Mouse (Mus musculus): ENCODE results near the gene Klra8. TPM values are rescaled to one million over a fixed set of nuclear protein-coding genes. Genes with fewer than 3 reads are reported as not detected.
"Not testable (repeated sequence)": the region's sequence is repeated elsewhere in the genome, so short reads cannot be mapped to it uniquely, and the experiment has no call there.

Gene Klra8
- not detected in 2 replicates for polyA plus RNA-seq (2015; fragmentation: Nextera tagmentation; extraction: Ambion mirVana)

DNA sequence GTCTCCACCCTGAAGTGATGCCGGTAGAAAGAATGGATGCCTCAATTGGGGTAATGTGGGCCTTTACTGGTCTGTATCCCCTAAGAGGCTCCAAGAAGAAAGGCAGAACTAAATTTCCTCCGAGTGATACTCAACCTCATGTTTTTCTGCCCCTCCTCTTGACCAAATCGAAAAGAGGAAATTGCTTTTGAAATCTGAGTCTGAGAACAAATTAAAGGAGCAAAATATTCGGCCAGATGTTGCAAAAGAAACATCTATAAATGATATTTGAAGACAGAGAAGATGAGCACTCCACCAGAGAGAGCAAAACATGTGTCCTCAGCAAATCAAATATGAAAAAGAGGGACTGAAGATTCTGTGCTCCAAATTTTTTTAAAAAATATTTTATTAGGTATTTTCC, at the start of gene Klra8:
Klra8 (minus strand) TSS at position 101 of the 400 bp plus-strand sequence.
- H3K36me3 ChIP-seq (ENCODE audit: control insufficient read depth, insufficient read depth, low read length); ATAC-seq; H3K27me3 ChIP-seq (replicated peaks; ENCODE audit: control insufficient read depth, insufficient read depth, low read length); H3K4me3 ChIP-seq (ENCODE audit: low read length); H3K4me2 ChIP-seq (ENCODE audit: low read depth, low read length); H3K27ac ChIP-seq (ENCODE audit: low read length); H3K9ac ChIP-seq (ENCODE audit: low read depth, low read length); H3K9me3 ChIP-seq (ENCODE audit: control insufficient read depth, low read length); H3K4me1 ChIP-seq (ENCODE audit: control insufficient read depth, insufficient read depth, low read length): not testable (repeated sequence)
- 68% methylated on average over 4 of the region's 4 CpGs for WGBS

- H3K36me3 ChIP-seq (ENCODE audit: control insufficient read depth, insufficient read depth, low read length): no peaks in the 10 kb centered on the region
- H3K27ac ChIP-seq (ENCODE audit: low read length): no peak overlapping the region
- ATAC-seq: no peak
- no peak overlapping the region for H3K4me2 ChIP-seq (ENCODE audit: low read depth, low read length)
- WGBS: 76% methylated on average over 1 of the region's 1 CpGs
- H3K27me3 ChIP-seq (replicated peaks; ENCODE audit: control insufficient read depth, insufficient read depth, low read length): no peaks in the 10 kb centered on the region
- no peak overlapping the region for H3K4me3 ChIP-seq (ENCODE audit: low read length)
- no peaks in the 10 kb centered on the region for H3K9me3 ChIP-seq (ENCODE audit: control insufficient read depth, low read length)
- no peak overlapping the region for H3K9ac ChIP-seq (ENCODE audit: low read depth, low read length)
- H3K4me1 ChIP-seq (ENCODE audit: control insufficient read depth, insufficient read depth, low read length): no peaks in the 10 kb centered on the region
These were observed 19.2 kb downstream of the Klra8 start for GRCm38 (mm10) chr6:130110485-130110884.

GRCm38 (mm10) chr6:130102743-130103142, 27.0 kb downstream of the Klra8 start:
- WGBS: 83% methylated on average over 3 of the region's 3 CpGs
- not testable (repeated sequence) for H3K27ac ChIP-seq (ENCODE audit: low read length); H3K4me2 ChIP-seq (ENCODE audit: low read depth, low read length); H3K4me1 ChIP-seq (ENCODE audit: control insufficient read depth, insufficient read depth, low read length); H3K9ac ChIP-seq (ENCODE audit: low read depth, low read length); H3K27me3 ChIP-seq (replicated peaks; ENCODE audit: control insufficient read depth, insufficient read depth, low read length); H3K9me3 ChIP-seq (ENCODE audit: control insufficient read depth, low read length); H3K4me3 ChIP-seq (ENCODE audit: low read length); H3K36me3 ChIP-seq (ENCODE audit: control insufficient read depth, insufficient read depth, low read length); ATAC-seq

DNA sequence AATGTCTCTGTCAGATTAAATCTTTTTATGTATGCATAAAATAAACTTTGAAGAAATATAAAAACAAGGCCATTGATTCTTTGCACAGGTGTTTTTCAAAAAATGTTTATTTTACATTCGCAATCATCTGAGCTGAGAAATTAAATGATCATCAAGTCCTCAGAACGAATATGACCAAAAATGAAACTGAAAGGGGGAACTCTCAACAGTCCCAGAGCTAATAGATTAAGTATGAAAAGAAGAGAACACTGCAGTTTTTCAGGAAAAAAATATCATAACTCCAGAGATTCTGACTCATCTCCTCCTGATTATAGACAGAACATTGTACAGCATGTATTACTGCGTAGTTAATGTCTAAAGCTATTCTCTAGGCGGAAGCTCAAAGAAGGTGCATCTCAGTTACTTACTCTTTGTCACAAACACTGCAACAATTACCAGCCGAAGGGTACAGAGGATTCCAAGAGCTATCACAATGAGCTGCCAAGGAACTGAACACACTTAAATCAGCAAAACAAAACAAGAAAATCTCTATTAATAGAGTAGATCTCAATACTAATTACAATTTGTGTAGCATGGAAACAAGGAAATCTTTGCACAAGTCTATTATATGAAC, 37.3 kb downstream of the Klra8 start:
- WGBS: 78% methylated on average over 5 of the region's 5 CpGs
- ATAC-seq: no peak
- H3K27ac ChIP-seq (ENCODE audit: low read length): no peak overlapping the region

DNA sequence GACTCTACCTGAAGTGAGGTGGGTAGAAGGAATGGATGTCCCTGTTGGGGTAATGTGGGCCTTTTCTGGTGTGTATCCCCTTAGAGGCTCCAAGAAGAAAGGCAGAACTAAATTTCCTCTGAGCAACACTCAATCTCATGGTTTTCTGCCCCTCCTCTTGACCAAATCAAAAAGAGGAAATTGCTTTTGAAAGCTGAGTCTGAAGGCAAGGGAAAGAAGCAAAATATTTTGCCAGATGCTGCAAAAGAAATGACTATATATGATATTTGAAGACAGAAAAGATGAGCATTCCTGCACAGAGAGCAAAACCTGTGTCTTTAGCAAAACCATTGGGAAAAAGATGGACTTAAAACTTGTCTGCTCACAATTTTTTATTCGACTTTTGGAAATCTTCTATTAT, 62.5 kb downstream of the Klra8 start, which contains the start of gene Klra4:
Klra4 (minus strand) TSS at position 101 of the 400 bp plus-strand sequence.
- H3K4me1 ChIP-seq (ENCODE audit: control insufficient read depth, insufficient read depth, low read length); H3K9me3 ChIP-seq (ENCODE audit: control insufficient read depth, low read length); H3K27me3 ChIP-seq (replicated peaks; ENCODE audit: control insufficient read depth, insufficient read depth, low read length); H3K4me3 ChIP-seq (ENCODE audit: low read length); ATAC-seq; H3K36me3 ChIP-seq (ENCODE audit: control insufficient read depth, insufficient read depth, low read length); H3K27ac ChIP-seq (ENCODE audit: low read length); H3K9ac ChIP-seq (ENCODE audit: low read depth, low read length); H3K4me2 ChIP-seq (ENCODE audit: low read depth, low read length): not testable (repeated sequence)
- WGBS: 54% methylated on average over 1 of the region's 1 CpGs

More for the DNA sequence above, 37.3 kb downstream of the Klra8 start:
- no peaks in the 10 kb centered on the region for H3K9me3 ChIP-seq (ENCODE audit: control insufficient read depth, low read length)
- no peaks in the 10 kb centered on the region for H3K4me1 ChIP-seq (ENCODE audit: control insufficient read depth, insufficient read depth, low read length)
- no peaks in the 10 kb centered on the region for H3K27me3 ChIP-seq (replicated peaks; ENCODE audit: control insufficient read depth, insufficient read depth, low read length)
- no peak overlapping the region for H3K4me3 ChIP-seq (ENCODE audit: low read length)
- H3K9ac ChIP-seq (ENCODE audit: low read depth, low read length): no peak overlapping the region
- no peaks in the 10 kb centered on the region for H3K36me3 ChIP-seq (ENCODE audit: control insufficient read depth, insufficient read depth, low read length)
- H3K4me2 ChIP-seq (ENCODE audit: low read depth, low read length): no peak overlapping the region

Other genes with a start within 250 kb of the Klra8 start
- not detected in 2 replicates for gene Klra5, start 212.2 kb downstream of the Klra8 start, polyA plus RNA-seq (2015; fragmentation: Nextera tagmentation; extraction: Ambion mirVana)
- not detected in 2 replicates for gene Klra6, start 102.9 kb downstream of the Klra8 start, polyA plus RNA-seq (2015; fragmentation: Nextera tagmentation; extraction: Ambion mirVana)
- not detected in 2 replicates for gene Klra4, start 62.6 kb downstream of the Klra8 start, polyA plus RNA-seq (2015; fragmentation: Nextera tagmentation; extraction: Ambion mirVana)
- not detected in 2 replicates for gene Klra9, start 63.2 kb upstream of the Klra8 start, polyA plus RNA-seq (2015; fragmentation: Nextera tagmentation; extraction: Ambion mirVana)
- not detected in 2 replicates for gene Klra7, start 103.4 kb upstream of the Klra8 start, polyA plus RNA-seq (2015; fragmentation: Nextera tagmentation; extraction: Ambion mirVana)
- gene Klra10, start 152.0 kb upstream of the Klra8 start, polyA plus RNA-seq (2015; fragmentation: Nextera tagmentation; extraction: Ambion mirVana): not detected in 2 replicates
- not detected in 2 replicates for gene Klra3, start 207.7 kb upstream of the Klra8 start, polyA plus RNA-seq (2015; fragmentation: Nextera tagmentation; extraction: Ambion mirVana)

Data from intestine, embryonic 16.5 days (tissue).